Mouse (Mus musculus): ENCODE measurements around the gene Mxd3. TPM values are rescaled to one million over a fixed set of nuclear protein-coding genes. Genes with fewer than 3 reads are reported as not detected.

Gene Mxd3
- polyA plus RNA-seq, 1 experiment = 1.9 TPM

GRCm38 (mm10) chr13:55337341-55337975, 7.8 kb upstream of the Mxd3 start:
- no peaks in the 10 kb centered on the region for H3K4me1 ChIP-seq (ENCODE audit: control insufficient read depth, insufficient read depth, low read length)
- no peak overlapping the region for H3K27ac ChIP-seq (ENCODE audit: insufficient read depth, low read length)
- no peak overlapping the region for H3K4me3 ChIP-seq (ENCODE audit: insufficient read depth, low read length)
- TF ChIP-seq POLR2A (IDR thresholded peaks at IDR 0.05; ENCODE audit: extremely low read depth, insufficient read depth, low read length) (no peak), CTCF (IDR thresholded peaks at IDR 0.05; ENCODE audit: extremely low read depth, insufficient read depth, low read length) (no peak)

DNA sequence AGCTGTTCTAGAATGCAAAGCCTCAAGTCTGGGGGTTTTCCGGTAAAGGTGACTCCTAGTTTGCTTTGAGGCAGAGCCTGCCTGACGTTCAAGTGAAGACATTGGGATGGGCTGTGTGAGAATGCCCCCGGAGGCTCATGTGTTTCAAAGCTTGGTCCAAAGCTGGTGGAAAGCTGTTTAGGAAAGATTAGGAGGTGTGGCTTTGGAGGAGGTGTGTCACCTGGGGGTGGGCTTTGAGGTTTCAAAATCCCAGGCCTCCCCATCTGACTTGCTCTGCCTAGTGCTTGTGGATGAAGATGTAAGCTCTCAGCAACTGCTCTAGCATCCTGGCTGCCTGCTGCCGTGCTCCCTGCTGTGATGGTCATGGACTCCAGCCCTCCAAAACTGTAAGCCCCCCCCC, 6.1 kb upstream of the Mxd3 start:
- Histone ChIP-seq H3K4me1 (ENCODE audit: control insufficient read depth, insufficient read depth, low read length) (no peaks in the 10 kb centered on the region), H3K4me3 (ENCODE audit: insufficient read depth, low read length) (no peak overlapping the region), H3K27ac (ENCODE audit: insufficient read depth, low read length) (no peak overlapping the region)
- no peak for TF ChIP-seq CTCF (IDR thresholded peaks at IDR 0.05; ENCODE audit: extremely low read depth, insufficient read depth, low read length)
- no peak for TF ChIP-seq POLR2A (IDR thresholded peaks at IDR 0.05; ENCODE audit: extremely low read depth, insufficient read depth, low read length)

GRCm38 (mm10) chr13:55332331-55332730, 2.7 kb upstream of the Mxd3 start:
- Histone ChIP-seq H3K27ac (ENCODE audit: insufficient read depth, low read length) (no peak overlapping the region), H3K4me1 (ENCODE audit: control insufficient read depth, insufficient read depth, low read length) (peaks cover under 1% of the 10 kb centered on the region), H3K4me3 (ENCODE audit: insufficient read depth, low read length) (no peak overlapping the region)
- TF ChIP-seq CTCF (IDR thresholded peaks at IDR 0.05; ENCODE audit: extremely low read depth, insufficient read depth, low read length) = no peak
- TF ChIP-seq POLR2A (IDR thresholded peaks at IDR 0.05; ENCODE audit: extremely low read depth, insufficient read depth, low read length) = no peak

DNA sequence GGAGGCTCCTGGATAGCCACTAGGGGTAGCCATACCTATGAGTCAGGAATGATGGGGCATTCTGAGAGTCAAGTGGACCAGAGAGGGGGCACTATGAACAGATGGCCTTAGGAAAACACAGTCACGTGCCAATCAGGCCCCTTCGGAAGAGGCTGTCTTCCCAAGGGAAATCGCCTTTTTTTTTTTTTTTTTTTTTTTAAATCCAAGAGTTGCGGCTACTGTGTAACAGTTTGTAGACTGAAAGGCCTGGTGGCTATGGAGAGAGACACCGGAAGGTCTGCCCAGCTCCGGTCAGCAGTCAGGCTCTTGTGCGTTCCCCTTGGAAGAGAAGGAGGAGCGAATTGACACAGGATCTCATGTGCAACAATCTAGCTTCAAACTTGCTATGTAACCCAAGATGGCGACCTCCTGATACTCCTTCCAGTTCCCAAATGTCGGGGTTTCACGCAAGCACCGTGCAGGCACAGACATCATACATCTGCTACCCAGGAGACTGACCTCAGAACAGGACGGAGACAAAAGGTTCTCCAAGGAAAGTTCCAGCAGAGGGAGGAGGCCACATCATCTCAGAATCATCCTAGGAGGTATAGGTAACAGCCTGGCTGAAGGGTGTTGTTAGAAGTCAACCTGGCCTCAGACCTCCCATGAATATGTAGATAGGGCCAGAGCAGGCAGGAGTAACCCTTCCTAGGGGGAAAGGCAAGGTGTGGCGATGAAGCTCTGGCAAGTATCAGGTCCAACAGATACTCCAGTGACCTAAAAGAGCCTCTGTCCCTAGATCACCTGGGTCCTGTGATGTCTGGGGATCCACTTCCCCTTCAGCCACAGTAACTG, 1.2 kb upstream of the Mxd3 start:
- Histone ChIP-seq H3K27ac (ENCODE audit: insufficient read depth, low read length) (no peak overlapping the region), H3K4me3 (ENCODE audit: insufficient read depth, low read length) (peak overlapping the region; percentile 34; the same call in 1 of the 2 replicates)
- TF ChIP-seq CTCF (IDR thresholded peaks at IDR 0.05; ENCODE audit: extremely low read depth, insufficient read depth, low read length) (no peak), POLR2A (IDR thresholded peaks at IDR 0.05; ENCODE audit: extremely low read depth, insufficient read depth, low read length) (no peak)

GRCm38 (mm10) chr13:55329109-55329682, 427 bp downstream of the Mxd3 start:
- H3K27ac ChIP-seq (ENCODE audit: insufficient read depth, low read length) = no peak overlapping the region

More for the DNA sequence above, 1.2 kb upstream of the Mxd3 start:
- peaks cover 2% of the 10 kb centered on the region for H3K4me1 ChIP-seq (ENCODE audit: control insufficient read depth, insufficient read depth, low read length)

GRCm38 (mm10) chr13:55328641-55329040, 982 bp downstream of the Mxd3 start:
- H3K4me1 ChIP-seq (ENCODE audit: control insufficient read depth, insufficient read depth, low read length) = peaks cover 2% of the 10 kb centered on the region
- H3K27ac ChIP-seq (ENCODE audit: insufficient read depth, low read length) = no peak overlapping the region
- TF ChIP-seq POLR2A (IDR thresholded peaks at IDR 0.05; ENCODE audit: extremely low read depth, insufficient read depth, low read length) (no peak), CTCF (IDR thresholded peaks at IDR 0.05; ENCODE audit: extremely low read depth, insufficient read depth, low read length) (no peak)
- H3K4me3 ChIP-seq (ENCODE audit: insufficient read depth, low read length) = no peak overlapping the region

More at GRCm38 (mm10) chr13:55329109-55329682, 427 bp downstream of the Mxd3 start:
- Histone ChIP-seq H3K4me1 (ENCODE audit: control insufficient read depth, insufficient read depth, low read length) (peaks cover 2% of the 10 kb centered on the region), H3K4me3 (ENCODE audit: insufficient read depth, low read length) (peak overlapping the region; percentile 34)
- TF ChIP-seq CTCF (IDR thresholded peaks at IDR 0.05; ENCODE audit: extremely low read depth, insufficient read depth, low read length) (no peak), POLR2A (IDR thresholded peaks at IDR 0.05; ENCODE audit: extremely low read depth, insufficient read depth, low read length) (no peak)

DNA sequence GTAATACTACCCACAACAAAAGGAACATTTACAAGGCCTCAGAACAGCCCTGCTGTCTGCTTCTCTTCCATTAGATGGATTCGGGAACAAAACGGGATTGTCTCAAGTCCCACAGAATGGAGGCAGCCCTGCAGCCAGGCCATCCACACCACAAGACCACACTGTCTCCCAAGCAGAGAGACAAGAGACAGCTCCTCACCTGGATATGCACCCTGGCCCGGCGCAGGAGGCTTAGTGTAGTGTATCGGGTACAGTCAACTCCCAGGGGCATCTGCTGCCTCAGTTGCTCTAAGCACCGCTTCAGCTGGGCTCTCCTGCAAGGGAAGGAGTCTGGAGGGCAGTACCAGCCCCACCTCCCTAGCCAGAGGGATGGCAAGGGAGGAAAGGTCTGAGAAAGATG, 1.5 kb downstream of the Mxd3 start:
- Histone ChIP-seq H3K4me3 (ENCODE audit: insufficient read depth, low read length) (no peak overlapping the region), H3K27ac (ENCODE audit: insufficient read depth, low read length) (no peak overlapping the region), H3K4me1 (ENCODE audit: control insufficient read depth, insufficient read depth, low read length) (peaks cover 4% of the 10 kb centered on the region)
- no peak for TF ChIP-seq POLR2A (IDR thresholded peaks at IDR 0.05; ENCODE audit: extremely low read depth, insufficient read depth, low read length)
- TF ChIP-seq CTCF (IDR thresholded peaks at IDR 0.05; ENCODE audit: extremely low read depth, insufficient read depth, low read length) = no peak

DNA sequence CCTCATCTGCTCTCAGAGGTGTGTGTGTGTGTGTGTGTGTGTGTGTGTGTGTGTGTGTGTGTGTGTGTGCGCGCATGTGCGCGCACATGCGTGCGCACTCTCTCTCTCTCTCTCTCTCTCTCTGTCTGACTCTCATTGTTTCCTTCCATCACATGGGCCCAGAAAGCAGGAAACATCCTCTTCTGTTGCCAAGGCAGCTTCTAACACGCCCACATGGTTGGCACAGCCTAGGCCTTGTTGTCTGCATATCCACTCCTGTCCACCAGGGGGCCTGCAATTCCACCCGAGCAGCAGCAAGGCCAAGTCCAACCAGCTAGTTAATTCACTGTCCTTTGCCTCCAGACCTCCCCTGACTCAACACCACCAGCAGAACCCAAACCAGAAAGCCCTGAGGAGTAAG, 2.0 kb downstream of the Mxd3 start:
- Histone ChIP-seq H3K4me1 (ENCODE audit: control insufficient read depth, insufficient read depth, low read length) (peaks cover 6% of the 10 kb centered on the region), H3K4me3 (ENCODE audit: insufficient read depth, low read length) (no peak overlapping the region), H3K27ac (ENCODE audit: insufficient read depth, low read length) (no peak overlapping the region)
- TF ChIP-seq POLR2A (IDR thresholded peaks at IDR 0.05; ENCODE audit: extremely low read depth, insufficient read depth, low read length) (no peak), CTCF (IDR thresholded peaks at IDR 0.05; ENCODE audit: extremely low read depth, insufficient read depth, low read length) (peak; percentile 86)

DNA sequence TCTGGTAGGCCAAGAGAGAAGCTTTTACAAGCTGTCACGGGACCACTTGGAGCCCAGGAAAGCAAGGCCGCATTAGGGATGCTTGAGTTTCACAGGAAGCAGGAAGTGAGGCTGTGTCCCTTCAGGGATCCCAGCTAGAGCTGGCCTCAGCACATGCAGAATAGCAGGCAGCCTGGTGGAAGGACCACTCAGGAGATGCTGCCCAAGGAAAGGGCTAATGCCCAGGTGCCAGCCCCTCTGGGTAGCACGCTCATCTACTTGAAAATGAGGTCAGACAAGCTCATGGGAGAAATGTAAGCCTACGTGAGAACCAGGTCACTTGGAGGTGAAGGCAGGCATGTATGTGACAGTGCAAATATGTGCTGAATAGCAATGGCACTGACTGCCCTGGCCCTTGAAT, 2.5 kb downstream of the Mxd3 start:
- TF ChIP-seq CTCF (IDR thresholded peaks at IDR 0.05; ENCODE audit: extremely low read depth, insufficient read depth, low read length) (no peak), POLR2A (IDR thresholded peaks at IDR 0.05; ENCODE audit: extremely low read depth, insufficient read depth, low read length) (no peak)
- Histone ChIP-seq H3K27ac (ENCODE audit: insufficient read depth, low read length) (no peak overlapping the region), H3K4me1 (ENCODE audit: control insufficient read depth, insufficient read depth, low read length) (peaks cover 6% of the 10 kb centered on the region), H3K4me3 (ENCODE audit: insufficient read depth, low read length) (no peak overlapping the region)

Measured in cortical plate, adult 2 months (tissue).